Mouse (Mus musculus) limb, embryonic 14.5 days (tissue): ENCODE data around the gene Ropn1l. TPM values are rescaled to one million over a fixed set of nuclear protein-coding genes. Genes with fewer than 3 reads are reported as not detected.
A peak's percentile ranks its signal among the peaks of the same experiment; 100 is the strongest.

Experiments used
- ATAC-seq: fragments of 200-750 bp; cut with Nextera tagmentation; 2 replicates; pipeline ENCODE4 v1.8.0; 2017; ENCODE audit warnings: low read depth, moderate number of reproducible peaks, moderate TSS enrichment; ENCODE audit not compliant: low FRiP score
- DNase-seq: peaks from one replicate; pipeline ENCODE4 v3.0.0-alpha.2; 2015; ENCODE audit warnings: low spot score
- H3K27ac ChIP-seq: fragments of 300-500 bp; sonication (generic); replicated peaks from 2 replicates; pipeline ENCODE4 v1.5.1; 2014; ENCODE audit warnings: low read depth, mild to moderate bottlenecking, low read length, moderate library complexity, mixed read lengths
- H3K27me3 ChIP-seq: fragments of 300-500 bp; sonication (generic); 2 replicates; pipeline ENCODE4 v1.6.1; 2014; ENCODE audit warnings: low read length, mixed read lengths; ENCODE audit not compliant: control insufficient read depth, insufficient read depth
- H3K36me3 ChIP-seq: fragments of 300-500 bp; sonication (generic); 2 replicates; pipeline ENCODE4 v1.6.1; 2014; ENCODE audit warnings: mild to moderate bottlenecking, low read length, moderate library complexity, mixed read lengths; ENCODE audit not compliant: control insufficient read depth, insufficient read depth
- H3K4me1 ChIP-seq: fragments of 300-500 bp; sonication (generic); 2 replicates; pipeline ENCODE4 v1.6.1; 2014; ENCODE audit warnings: antibody characterized with exemption, low read length, mixed read lengths; ENCODE audit not compliant: control insufficient read depth, insufficient read depth
- H3K4me2 ChIP-seq: fragments of 300-500 bp; sonication (generic); replicated peaks from 2 replicates; pipeline ENCODE4 v1.6.1; 2014; ENCODE audit warnings: low read depth, mild to moderate bottlenecking, low read length, moderate library complexity; ENCODE audit not compliant: severe bottlenecking
- H3K4me3 ChIP-seq: fragments of 300-500 bp; sonication (generic); replicated peaks from 2 replicates; pipeline ENCODE4 v1.5.1; 2014; ENCODE audit warnings: low read length
- H3K9ac ChIP-seq: fragments of 300-500 bp; sonication (generic); 2 replicates; pipeline ENCODE4 v1.6.1; 2014; ENCODE audit warnings: mild to moderate bottlenecking, low read depth, low read length, moderate library complexity; ENCODE audit not compliant: severe bottlenecking
- H3K9me3 ChIP-seq: fragments of 300-500 bp; sonication (generic); 2 replicates; pipeline ENCODE4 v1.6.1; 2016; ENCODE audit warnings: low read length; ENCODE audit not compliant: control insufficient read depth
- POLR2A ChIP-seq: fragments of 200-500 bp; IDR thresholded peaks from 2 replicates; pipeline ENCODE4 v1.8.0; 2012; ENCODE audit warnings: inconsistent platforms, mild to moderate bottlenecking, moderate library complexity, borderline replicate concordance; ENCODE audit not compliant: insufficient read depth, insufficient read length; ENCODE audit errors: extremely low read depth
- WGBS: fragments of 180-500 bp; shearing (Covaris S2); extraction: QIAGEN DNeasy Blood & Tissue Kit; methylation state at CpG from one replicate; pipeline ENCODE4 v1.1.7; 2014; 5-methylcytosine and 5-hydroxymethylcytosine counted together
- polyA plus RNA-seq, 2 experiments: library from polyadenylated mRNA; depleted of rRNA in 1 of 2; stranded (reverse) in 1 of 2; unstranded in 1 of 2; fragments of >200 nt; fragmentation: Nextera tagmentation in 1 of 2; extraction: Ambion mirVana in 1 of 2; gene quantifications; 2 replicates each; pipeline versions ENCODE4 v1.2.1 to v1.2.3; 2012 to 2014

The Ropn1l gene
- polyA plus RNA-seq, 2 experiments, result 1.2 to 1.7 TPM

DNA sequence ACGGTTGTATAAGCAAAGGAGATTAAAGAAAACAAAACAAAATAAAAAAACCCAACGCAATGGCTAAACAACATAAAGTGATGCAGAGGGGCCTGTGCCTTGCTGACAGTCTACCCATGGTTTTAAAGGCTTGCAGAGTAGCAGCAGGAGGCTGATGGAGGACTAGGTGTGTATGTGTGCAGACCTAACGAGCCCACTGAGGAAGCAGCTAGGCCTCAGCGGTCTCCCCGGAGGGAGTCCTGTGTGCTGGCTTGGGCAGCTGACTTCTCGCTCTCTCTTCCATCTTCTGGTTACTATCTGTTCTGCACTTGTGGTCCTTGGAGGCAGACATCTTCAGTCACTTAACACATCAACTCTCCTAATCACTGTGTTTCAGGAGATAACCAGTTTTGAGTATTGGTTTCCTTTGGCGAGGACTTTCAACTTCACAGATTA is 1.3 kb upstream of the Ropn1l start:
- H3K27me3 ChIP-seq, result no peaks in the 10 kb centered on the region
- 70% methylated on average over 7 of the region's 7 CpGs for WGBS
- no peak overlapping the region for H3K9ac ChIP-seq
- H3K36me3 ChIP-seq, result peaks cover 29% of the 10 kb centered on the region
- H3K4me3 ChIP-seq, result no peak overlapping the region
- no peaks in the 10 kb centered on the region for H3K9me3 ChIP-seq
- no peak overlapping the region for H3K27ac ChIP-seq
- no peak for DNase-seq
- ATAC-seq, result no peak
- peaks cover 9% of the 10 kb centered on the region for H3K4me1 ChIP-seq
- H3K4me2 ChIP-seq, result no peak overlapping the region
- TF ChIP-seq POLR2A, result no peak

DNA sequence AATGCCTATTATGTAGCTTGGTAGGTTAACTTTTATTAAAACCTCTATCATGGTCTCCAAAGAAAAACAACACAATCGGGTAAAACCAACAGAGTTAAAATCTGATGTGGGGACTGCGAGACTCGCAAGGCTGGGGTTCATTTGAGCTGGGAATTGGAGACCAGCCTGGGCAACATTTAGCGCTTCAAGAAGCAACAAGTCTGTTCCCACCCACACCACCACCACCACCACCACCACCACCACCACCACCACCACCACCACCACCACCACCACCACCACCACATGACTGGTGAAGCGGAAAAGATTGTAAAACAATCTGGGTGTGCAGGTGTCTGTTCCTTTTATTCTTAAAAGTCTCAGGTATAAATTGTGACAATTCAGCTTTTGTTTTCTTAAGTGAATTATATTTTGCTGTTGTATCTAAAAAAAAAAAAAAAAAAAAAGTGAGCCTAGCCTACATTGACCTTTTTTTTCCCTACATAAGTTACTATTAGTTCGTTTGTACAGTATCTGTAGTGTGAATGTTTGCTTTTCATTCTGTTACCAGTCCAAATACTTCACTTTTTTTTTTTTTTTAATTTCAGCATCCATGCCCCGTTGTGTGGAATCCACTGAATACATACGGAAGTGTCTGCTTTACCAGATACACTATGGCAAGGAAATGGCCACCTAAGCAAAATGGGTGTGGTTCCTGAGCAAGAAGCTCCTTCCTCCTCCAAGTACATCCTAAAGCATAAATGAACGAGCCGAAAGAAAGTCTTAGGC is 741 bp upstream of the Ropn1l start:
- Histone ChIP-seq H3K27ac (no peak overlapping the region), H3K4me3 (peak overlapping the region; percentile 64), H3K4me2 (peak overlapping the region; percentile 75), H3K36me3 (peaks cover 23% of the 10 kb centered on the region), H3K9ac (no peak overlapping the region), H3K9me3 (no peaks in the 10 kb centered on the region), H3K27me3 (no peaks in the 10 kb centered on the region), H3K4me1 (peaks cover 9% of the 10 kb centered on the region)
- ATAC-seq (no peak), DNase-seq (no peak)
- WGBS, result 53% methylated on average over 10 of the region's 10 CpGs
- no peak for TF ChIP-seq POLR2A

DNA sequence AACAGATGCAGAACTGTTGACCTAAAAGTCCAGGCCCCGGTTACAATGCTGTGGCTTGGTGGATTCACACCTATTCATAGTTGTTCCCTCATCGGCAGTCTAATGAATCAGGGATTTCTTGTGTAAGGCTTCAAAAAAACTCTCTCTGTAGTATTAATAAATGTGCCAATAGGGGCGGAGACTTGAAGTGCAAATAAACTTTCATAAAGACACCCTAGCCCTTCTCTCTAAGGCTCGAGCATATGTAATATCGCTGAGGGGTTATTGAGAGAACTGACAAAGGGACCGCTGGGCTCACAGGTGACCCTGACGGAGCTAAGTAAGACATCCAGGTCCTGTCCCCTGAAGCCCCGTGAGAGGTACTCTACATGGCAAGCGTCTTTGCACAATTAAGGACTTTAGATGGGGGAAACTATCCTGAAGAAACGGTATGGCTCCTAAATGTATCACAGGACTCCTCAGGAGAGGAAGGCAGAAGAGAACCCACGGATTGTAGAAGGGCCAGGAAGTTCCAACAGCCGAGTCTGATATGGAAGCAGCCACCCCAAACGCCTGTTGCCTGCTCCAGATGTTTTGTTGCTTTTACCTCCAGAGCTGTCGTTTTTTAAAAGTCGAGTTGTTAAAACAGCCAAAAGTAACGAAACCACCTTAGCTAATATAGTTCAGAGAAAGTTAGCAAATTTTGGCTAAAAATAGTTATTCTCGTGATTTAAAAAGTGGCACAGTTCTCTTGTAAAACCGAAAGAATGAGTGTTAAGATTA is 1.0 kb downstream of the Ropn1l start:
- Histone ChIP-seq H3K4me3 (peak overlapping the region; percentile 64), H3K9me3 (no peaks in the 10 kb centered on the region), H3K9ac (peak overlapping the region; percentile 63), H3K4me1 (peaks cover 9% of the 10 kb centered on the region), H3K4me2 (peak overlapping the region; percentile 75), H3K27ac (peak overlapping the region; percentile 75), H3K36me3 (peaks cover 6% of the 10 kb centered on the region), H3K27me3 (no peaks in the 10 kb centered on the region)
- no peak for TF ChIP-seq POLR2A
- WGBS, result 39% methylated on average over 18 of the region's 18 CpGs
- ATAC-seq (no peak), DNase-seq (peak; percentile 13)

DNA sequence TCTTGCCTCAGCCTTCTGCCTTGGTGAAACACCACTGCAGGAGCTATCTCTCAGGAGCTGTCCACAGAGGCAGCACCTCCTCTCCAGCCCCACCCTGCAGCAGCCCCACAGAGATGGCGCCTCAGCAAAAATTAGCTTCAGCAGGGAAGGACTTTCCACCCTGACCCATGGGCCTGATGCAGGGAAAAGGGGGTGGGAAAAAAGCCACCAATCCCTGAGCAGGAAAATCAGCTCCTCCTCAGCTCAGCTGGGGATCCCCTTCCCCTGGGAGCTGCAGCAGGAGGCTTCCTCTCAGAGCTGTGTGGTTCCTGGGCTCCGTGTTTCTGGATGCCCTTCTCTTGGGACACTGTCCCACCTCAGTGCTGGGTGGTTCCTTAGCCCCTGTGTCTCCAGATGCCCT is 3.8 kb downstream of the Ropn1l start:
- ATAC-seq, result no peak
- H3K9ac ChIP-seq, result no peak overlapping the region

DNA sequence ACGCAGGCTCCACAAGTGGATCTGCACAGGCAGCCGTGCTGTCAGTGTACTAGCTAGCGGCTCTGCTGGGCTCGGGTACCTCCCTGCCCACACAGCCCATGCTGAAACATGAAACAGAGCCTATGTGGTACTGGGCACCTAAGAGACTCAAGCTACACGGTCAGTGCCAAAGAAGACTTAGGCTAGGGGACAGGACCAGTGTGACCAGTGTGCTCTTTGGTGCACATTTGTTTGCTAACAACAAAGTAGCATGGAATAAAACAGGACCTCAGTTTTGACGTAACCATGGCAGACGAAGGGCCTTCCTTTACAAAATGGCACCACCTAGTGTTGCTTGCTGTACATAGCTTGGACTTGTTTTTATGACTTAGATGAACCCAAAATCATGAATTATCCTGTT is 6.4 kb downstream of the Ropn1l start:
- TF ChIP-seq POLR2A, result no peak
- 45% methylated on average over 7 of the region's 7 CpGs for WGBS
- Histone ChIP-seq H3K27me3 (no peaks in the 10 kb centered on the region), H3K4me1 (peaks cover 3% of the 10 kb centered on the region), H3K36me3 (no peaks in the 10 kb centered on the region), H3K9ac (no peak overlapping the region), H3K9me3 (no peaks in the 10 kb centered on the region), H3K27ac (no peak overlapping the region), H3K4me2 (no peak overlapping the region), H3K4me3 (no peak overlapping the region)
- peak; percentile 78 for DNase-seq
- ATAC-seq, result peak; percentile 41; the same call in 1 of the 2 replicates

More for the DNA sequence above, 3.8 kb downstream of the Ropn1l start:
- TF ChIP-seq POLR2A, result no peak
- Histone ChIP-seq H3K4me3 (no peak overlapping the region), H3K27me3 (no peaks in the 10 kb centered on the region), H3K36me3 (no peaks in the 10 kb centered on the region), H3K9me3 (no peaks in the 10 kb centered on the region), H3K4me2 (no peak overlapping the region), H3K4me1 (peaks cover 9% of the 10 kb centered on the region), H3K27ac (no peak overlapping the region)
- no peak for DNase-seq
- 8% methylated on average over 2 of the region's 2 CpGs for WGBS
